Mouse (Mus musculus) fat pad, adult 2 months (tissue): Measurements from ENCODE around the gene Copz2.

Experiments
- DNase-seq: peaks from one replicate; pipeline ENCODE4 v3.0.0-alpha.2; 2011; ENCODE audit warnings: low read depth, low spot score; ENCODE audit errors: extremely low read depth

Gene Copz2

DNA sequence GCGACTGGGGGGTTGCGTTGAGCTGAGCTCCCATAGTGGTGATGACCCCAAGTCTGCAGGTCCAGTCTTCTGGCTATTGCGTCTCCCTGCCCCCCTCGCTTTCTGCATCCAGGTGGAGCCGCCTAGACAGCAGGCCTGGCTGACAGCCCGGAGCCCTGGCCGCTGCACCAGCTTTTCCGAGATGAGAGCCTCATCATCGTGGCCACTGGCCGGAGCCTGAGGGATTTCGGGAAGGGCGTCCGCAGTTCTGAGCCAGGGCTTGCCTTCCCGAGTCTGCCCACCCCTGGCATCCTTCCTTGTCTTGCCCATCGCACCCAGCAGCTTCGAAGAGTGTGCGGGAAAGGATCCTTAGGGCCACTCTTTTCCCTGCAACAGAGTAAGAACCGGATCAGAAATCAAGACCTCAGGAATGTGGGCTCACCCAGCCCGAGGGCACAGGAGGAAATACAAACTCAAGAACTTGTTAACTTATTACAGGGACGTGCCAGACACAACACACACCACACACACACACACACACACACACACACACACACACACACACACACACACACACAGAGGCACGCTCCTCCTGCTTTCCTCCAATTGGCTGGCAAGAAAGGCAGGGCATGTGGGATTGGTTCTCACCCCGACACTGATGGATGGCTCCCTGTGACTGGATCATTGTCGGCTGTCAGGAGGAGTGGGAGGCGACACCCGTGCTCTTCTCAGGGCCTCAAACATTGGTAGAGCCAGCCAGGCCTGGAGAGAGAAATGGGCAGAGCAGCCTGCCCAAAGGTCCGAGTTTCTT, 13.7 kb downstream of the Copz2 start:
- DNase-seq: no peak

DNA sequence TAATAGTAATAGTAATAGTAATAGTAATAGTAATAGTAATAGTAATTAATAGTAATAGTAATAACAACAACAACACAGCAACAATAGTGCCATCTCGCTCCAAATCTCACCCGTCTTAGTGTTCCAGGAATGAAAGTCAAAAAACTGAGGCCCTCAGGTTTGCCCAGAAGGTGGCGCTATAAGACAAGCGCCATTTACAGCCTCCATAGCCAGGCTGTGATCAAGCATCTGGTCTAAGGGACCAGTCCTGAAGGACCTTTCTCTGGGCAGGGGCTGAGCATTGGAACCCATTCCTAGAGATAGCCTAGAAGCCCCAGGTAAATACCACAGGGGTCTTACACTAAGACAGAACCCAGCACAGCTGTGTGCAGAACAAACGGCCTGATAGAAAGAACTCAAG, 17.5 kb downstream of the Copz2 start:
- DNase-seq: no peak

DNA sequence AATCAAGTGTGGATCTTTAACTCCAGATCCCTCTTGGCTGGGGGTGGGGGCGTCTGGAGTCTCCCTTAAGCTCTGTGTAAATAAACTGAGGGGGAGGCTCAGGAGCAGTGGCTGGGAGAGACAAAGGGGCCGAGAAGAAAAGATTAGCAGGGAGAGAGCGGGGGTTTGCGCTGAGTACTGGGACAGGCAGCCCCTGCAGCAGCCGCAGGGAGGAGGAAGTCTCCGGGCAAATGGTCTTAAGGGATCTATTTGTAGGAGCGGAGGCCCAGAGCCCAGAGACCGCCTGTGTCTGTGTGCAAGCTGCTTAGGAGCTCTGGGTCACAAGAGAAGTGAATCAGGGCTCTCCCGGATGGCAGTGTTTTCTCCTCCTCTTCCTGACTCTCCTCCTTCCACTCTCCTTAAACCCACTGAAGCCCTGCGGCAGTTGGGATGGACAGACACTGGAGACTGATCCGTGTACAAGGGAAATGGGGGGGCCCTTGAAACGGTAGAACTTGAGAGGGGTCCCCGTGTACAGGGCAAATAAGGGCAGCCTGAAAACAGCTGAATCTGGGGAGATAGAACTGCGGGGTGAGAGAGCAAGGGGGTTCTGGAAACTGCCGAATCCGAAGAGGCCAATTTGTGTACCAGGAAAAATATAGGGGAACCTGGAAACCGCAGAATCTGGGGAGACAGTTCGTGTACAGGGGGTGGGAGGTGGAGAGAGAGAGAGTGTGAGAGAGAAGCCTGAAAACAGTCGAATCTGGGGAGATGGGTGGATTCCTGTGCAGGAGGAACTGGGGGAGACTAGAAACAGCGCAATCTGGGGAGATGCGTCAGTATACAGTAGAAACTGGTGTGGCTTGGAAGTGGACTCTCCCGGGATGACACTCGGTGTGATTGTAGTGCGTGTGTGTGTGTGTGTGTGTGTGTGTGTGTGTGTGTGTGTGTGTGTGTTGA, 23.0 kb downstream of the Copz2 start:
- DNase-seq: no peak

DNA sequence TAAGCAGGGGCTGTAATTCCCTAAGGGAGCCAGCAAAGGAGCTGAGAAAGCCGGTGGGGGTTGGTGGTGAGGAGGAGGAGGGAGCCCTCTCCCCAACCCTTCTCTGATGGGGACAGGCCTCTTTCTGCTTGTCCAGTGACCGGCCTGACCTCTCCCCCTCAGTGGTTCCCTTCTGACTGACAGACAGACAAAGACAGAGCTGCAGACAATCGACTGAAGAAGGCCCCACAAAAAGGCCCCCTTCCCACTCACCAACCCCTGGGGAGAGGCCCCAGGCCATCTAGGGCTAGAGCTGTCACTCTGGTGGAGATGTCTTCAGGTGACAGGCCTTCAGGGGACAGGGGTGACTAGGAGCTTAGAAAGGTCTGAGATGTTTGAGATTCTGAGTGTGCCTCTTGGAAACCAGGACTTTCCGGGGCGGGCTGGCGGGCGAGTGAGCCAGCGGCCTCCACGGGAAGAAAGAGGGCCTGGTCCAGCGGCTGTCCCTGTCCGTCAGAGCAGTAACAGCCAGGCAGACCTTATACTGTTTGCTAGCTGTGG, 24.0 kb downstream of the Copz2 start:
- DNase-seq: no peak

DNA sequence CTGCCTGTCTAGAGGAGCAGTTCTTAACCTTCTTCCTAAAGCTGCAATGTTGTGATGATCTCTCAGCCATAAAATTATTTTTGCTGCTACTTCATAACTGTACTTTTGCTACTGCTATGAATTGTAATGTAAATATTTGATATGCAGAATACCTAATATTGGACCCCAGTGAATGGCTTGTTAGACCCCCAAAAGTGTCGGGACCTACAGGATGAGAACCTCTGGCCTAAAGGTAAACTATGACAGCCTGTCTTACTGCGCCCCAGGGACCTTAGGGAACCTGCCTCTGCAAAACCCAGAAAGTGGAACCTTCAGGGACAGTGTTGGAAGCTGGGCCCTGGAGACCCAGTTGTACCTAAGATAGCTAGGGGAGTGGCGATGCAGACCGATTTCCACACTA, 25.6 kb downstream of the Copz2 start:
- DNase-seq: no peak

DNA sequence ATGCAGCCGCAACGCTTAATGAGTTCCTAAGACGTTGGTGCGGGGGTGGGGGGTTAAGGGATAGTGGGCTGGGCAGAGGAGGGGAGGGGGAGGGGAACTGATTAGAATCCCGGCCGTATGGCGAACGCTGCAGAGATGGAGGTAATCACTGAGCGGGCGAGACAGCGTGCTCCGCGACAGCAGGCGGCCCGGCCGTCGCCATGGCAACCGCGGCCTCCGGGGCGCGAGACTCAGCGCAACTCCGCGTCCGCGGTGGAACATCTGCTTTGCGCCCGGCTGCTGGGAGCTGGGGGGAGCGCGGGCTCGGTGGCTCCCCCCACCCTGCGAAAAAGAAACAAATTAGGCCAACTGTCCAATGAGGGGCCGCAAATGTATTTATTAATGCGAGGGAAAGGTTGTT, 26.1 kb downstream of the Copz2 start:
- no peak for DNase-seq

DNA sequence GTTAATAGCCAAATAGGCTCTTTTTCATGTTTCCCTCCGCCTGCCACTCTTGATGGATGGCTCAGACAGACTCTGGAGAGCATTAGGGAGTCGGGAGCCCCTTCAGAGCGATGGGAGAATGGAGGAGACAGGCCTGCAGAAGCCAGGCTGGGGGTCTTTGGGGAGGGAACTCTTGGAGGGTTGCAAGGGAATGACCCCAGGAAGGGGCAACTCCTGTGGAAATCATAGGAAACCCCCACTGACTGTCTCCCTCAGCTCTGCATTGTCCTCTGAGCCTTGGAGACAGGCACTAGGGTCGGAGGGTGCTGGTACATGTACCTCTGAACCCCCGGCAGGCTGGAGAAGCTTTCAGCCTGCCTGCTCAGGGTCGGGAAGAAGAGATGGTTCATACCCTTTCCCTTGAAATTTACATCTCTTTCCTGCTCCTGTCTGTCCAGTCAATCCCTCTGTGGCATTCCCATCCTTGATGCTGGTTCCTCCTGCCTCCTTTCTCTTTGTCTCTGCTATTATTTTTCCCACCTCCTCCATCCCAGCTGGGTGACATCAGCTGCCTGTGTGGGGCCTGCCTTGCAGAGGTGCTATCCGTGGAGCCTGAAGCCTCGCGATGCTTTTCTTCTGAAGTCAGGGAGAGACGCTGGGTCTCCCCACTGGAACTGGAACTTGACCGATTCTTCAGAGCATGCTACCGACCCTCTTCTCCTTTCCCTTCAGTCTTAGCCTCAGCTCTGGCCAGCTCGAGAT, 26.8 kb downstream of the Copz2 start:
- DNase-seq: no peak

DNA sequence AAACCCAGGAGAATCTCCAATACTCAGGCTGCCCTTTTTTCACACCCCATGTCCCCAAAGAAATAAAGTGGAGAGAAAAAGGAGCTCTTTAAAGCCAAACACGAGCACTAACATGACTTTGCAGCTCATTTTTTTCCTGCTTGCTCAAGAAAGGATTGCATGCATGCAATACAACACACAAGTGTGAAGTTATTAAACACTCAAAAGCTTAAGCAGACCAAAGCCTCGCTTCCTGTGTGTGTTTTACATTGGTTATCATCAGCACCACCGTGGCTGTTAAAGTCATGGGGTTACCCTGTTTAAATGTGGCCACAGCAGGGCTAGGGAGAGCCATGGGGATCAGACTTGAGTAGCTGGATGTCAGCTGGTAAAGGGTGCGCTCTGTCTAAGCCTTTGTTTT, 27.4 kb downstream of the Copz2 start:
- DNase-seq: no peak

DNA sequence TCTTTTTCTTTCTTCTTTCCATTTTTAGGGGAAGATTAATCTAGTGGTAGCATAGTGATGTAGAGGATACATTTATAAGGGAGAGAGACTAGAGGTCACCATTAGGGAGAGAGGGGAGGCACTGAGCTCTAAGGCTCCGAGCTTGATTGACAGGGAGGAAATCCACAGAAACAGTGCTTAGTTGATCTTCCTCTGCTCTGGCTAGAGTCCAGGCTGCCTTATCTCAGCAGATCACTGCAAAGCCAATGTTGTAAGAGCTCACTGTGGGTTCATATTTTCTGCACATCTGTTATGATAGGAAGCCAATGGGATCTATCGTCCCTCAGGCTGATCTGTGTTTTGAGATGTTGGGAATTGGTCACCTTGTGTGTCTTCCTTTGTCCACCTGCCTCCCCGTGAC, 29.0 kb downstream of the Copz2 start:
- no peak for DNase-seq

DNA sequence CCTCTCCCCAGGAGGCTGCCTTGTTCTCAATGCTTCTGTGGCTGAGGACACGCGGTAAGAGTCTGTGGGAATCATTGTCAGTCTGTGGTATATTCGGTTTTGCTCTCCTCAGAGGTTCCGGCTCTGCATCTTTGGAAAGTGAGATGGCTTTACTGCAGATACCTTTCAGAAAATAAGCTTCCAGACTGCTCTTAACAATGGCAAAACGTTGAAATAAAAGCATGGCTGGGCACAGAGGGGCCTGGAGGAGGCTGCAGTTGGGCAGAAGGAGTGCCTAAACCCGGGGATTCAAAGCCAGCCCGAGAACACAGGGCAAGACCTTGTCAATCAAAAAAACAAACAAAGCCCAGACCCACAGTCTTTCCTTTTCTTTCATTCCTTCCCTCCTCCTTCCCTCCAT, 29.7 kb downstream of the Copz2 start:
- no peak for DNase-seq

DNA sequence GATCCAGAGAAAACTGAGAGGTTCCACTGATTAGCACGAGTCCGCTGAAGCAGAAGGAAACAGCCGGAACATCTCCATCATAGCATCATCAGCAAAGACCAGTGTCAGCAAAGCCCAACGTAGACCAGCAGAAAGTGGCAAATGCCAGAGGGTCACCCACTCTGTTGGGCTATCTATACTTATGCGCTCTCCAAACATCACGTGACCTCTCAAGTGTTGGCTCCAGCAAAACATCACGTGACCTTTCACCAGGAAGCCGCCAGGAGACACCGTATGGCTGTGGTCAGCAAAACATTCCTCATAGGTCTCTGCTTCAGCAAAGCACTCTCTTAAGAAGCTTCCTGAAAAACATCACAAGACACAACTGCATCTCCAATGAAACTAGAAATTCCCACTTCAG, 30.6 kb downstream of the Copz2 start:
- no peak for DNase-seq

DNA sequence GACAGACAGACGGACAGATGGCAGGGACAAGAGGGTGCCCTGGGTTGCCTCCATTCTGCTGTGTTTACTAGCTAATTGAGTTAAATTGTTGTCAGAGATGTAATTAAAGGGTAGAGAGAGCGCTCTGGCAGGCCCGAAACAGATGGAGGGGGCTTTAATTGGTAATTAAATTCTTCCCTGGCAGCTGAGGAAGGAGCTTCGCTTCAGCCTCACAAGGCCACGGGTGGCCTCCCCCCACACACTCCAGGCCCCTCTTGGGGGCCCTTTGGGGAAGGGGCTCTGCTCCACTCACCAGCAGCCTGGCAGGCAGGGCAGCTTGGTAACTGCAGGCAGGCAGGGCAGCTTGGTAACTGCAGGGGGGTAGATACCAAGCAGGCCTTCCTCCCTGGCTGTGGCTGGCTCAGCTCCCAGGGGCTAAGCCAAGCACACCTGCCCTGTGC, 36.3 kb downstream of the Copz2 start:
- no peak for DNase-seq

DNA sequence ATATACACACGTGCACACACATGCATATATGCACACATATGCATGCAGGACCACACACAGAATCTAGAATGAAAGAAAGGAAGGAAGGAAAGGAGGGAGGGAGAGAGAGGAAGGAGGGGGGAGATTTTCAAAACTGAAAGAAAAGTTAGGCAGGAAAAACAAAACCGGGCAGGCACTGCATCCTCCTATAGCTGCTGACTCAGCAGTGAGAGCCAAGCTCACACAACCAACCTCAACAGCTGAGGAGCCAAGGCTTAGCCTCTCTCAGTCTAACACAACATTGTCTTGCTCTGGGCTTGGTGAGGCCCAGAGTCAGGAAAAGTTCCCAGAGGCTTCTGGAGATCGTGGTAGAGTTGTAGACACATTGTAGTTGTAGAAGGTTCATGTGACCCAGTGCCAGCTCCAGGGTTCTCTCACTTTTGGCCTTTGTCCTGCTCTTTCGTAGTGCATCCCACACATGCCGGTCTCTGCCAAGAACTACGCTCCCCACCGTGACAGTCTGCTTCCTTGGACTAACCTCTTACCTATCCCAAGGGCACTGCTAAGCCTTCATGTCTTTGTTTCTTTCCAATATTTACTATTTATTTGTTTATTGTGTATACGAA, 37.4 kb downstream of the Copz2 start:
- no peak for DNase-seq

DNA sequence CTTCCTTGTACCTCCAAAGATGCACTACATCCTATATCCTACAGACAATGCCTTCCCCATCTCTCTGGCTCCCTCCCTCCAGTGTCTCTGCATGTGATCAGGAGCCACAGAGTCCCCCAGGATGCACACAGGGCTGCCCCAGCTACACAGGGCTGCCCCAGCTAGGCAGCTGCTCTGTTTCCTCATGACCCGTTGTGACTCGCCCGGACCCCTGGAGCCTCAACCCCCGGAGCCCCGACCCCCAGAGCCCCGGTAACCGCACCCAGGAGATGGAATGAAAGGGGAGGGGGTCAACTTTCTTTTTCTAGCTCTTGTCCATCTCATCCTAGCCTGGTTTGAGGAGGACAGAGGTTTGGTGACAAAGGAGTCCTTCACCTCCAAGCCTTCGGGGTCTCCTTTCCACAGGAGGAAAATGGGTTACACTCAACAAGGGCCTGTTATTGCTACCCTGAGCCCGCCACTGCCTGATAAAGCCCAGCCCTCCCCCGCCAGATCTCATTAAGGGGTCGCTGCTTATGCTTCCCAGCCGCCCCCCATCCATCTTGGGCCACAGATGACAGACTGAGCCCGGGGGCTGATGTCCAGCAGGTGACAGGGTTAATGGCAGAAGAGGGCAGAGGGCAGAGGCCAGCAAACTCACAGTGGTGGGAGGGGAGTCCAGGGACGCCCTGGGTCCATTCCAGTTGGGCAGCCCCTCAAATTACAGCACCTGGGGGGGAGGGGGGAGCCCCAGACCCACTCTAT, 42.3 kb downstream of the Copz2 start:
- no peak for DNase-seq

DNA sequence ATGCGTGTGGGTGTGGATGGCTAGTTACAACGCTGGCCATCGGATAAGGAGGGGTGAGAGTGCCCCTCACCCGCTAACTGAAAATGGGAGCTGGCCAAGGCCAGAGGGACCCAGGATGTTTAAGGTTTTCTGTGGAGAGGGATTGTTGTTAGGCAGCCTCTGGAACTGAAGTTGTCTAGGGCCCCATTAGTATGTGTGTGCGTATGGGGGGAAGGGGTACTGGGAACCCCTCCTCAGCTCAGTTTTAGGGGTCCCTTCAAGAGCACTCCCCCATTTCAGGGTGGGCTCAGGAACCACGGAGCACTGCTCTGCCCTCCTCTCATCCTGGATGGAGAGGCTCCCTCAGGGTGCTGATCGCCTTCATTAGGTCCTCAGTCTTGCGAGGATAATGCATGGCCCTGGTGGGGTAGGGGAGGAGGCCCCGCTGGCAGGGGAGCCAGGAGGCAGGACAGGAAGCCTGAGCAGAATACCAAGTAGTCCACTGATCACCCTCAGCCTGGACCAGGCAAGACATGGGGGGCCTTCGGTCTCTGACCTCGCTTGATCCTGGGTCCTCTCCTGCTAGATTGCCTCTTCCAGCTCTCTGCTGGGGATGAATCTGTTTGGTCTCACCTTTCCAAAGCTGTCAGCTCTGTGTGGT, 43.7 kb downstream of the Copz2 start:
- no peak for DNase-seq

DNA sequence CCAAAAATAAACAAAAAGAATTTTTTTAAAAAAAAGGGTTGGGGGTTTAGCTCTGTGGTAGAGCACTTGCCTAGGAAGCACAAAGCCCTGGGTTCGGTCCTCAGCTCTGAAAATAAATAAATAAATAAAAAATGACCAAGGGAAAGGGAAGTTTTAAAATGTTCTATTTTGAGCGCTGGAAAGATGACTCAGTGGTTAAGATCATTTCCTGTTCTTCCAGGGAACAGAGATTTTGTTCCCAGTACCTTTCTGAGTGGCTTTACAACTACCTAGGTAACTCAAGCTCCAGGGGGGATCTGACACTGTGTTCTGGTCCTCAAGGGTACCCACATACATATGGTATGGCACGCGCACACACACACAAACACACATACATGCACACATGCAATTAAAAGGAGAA, 46.2 kb downstream of the Copz2 start:
- no peak for DNase-seq

DNA sequence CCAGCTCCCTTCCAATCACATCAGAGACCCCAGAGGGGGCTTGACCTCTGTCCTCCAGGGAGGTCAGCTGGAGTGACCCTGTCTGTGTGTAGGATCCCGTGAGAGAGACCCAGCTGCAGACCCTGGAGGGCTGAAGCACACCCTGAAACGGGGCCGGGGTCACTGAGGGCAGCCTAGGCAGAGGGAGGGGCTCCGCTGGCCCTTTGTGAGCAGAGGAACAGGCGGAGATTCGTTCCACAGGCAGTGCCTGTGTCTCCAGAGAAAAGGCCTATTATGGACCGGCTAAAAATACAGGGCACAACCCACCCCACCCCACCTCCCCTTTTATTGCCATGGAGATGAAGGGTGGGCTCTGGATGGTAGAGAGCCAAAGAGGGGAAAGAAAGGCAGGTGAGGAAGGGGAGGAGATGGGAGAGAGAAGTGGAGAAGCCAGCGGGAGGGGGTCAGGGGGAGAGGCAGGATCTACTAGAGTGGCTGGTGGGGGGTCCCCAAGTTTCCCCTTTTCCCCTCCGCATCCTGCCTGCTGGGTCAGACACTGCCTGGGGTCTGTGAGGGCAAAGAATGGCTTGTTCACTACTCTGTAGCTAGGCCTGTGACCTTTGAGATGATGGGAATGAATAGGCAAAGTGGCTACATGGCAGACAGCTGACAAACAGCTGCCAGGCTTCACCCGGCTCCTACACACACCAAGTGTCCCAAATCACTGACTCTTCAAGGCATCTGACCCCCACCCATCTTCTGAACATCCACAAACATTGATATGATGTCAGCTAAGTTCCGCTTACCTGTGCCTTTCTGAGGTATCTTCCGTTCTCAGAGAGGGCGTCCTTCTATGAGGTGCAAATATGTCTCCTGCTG, 50.0 kb downstream of the Copz2 start:
- DNase-seq: no peak

DNA sequence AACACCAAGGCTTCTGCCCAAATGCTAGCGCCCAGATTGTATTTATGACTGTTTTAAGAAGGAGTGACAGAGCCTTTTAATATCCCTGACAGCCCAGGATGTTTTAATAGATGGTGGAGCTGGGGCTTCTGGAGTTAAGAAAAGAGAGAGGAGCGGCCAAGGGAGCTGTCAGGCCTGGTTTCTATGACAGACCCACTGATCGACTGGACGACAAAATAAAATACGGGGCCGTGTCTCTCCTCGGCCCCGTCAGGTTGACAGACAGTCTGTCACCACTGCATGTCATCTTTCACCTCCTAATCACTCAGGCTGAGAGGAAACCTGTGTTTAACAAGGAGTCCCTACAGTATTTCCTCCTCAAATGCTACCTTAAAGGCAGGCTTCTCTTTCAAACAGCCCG, 51.7 kb downstream of the Copz2 start:
- no peak for DNase-seq
